Mouse (Mus musculus) frontal cortex, postnatal 14 days (tissue): ENCODE data around the gene Tmem208.

ENCODE experiments used
- DNase-seq, 2 experiments: peaks; one replicate each; pipeline ENCODE4 v3.0.0; 2022; ENCODE audit warnings: low spot score in 2 of 2

The Tmem208 gene

DNA sequence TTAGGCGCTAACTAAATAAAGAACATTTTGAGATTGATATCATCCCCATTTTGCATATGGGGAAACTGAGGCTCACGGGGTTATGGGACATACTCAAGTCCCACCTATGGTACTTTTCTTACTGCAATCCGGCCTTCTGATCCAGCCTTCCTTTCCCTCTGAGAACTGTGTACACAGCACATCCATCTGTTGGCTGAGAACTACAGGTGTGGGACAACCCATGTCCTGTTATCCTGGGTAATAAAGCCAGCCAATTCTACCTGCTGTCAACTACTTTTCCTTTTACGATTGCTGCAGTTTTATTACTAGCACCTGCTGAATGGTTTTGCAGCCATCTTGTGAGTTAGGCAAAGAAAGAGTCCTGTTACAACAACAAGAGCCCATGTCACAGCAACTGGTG, 28.4 kb downstream of the Tmem208 start:
- DNase-seq: no peak

DNA sequence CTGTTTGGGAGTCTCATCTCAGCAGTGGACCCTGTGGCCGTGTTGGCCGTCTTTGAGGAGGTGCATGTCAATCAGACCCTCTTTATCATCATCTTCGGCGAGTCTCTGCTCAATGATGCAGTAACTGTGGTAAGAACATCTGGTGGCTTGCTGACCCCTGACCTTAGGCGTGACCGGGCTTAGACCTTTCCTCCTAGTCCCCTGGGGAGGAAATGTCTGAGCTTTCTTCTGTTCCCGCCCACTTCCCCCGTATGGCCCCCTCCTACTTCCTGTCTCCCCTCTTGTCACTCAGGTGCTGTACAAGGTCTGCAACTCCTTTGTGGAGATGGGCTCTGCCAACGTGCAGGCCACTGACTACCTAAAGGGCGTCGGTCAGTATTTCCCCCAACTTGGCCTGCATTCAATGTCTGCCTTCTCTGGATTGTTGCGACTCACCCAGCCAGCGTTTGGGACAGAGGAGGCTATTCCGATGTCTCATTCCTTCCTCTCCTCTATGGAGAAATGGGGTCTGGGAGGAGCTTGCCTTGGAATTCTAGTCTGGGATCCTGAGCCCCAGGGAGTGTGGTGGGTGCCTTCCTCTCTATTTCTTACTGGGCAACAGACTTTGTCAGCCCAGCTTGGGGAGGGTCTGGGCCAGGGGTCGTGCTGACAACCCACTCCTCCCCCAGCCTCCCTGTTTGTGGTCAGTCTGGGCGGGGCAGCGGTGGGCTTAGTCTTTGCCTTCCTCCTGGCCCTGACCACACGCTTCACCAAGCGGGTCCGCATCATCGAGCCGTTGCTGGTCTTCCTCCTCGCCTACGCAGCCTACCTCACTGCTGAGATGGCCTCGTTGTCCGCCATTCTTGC, 29.2 kb downstream of the Tmem208 start:
- no peak for DNase-seq

DNA sequence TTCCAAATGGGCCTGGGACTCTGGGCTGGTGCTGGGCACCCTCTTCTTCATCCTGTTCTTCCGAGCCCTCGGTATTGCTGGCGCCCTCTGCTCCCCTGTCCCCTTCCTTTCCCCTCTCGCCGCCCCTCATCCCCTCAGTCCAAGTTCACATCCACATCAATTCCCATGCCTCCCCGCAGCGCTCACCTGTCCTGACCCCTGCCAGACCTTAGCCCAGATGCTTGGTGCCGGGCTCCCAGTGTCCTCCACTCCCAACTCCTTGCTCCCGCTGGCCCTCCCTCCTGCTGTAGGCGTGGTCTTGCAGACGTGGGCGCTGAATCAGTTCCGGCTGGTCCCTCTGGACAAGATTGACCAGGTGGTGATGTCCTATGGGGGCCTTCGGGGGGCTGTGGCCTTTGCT, 30.5 kb downstream of the Tmem208 start:
- no peak for DNase-seq

DNA sequence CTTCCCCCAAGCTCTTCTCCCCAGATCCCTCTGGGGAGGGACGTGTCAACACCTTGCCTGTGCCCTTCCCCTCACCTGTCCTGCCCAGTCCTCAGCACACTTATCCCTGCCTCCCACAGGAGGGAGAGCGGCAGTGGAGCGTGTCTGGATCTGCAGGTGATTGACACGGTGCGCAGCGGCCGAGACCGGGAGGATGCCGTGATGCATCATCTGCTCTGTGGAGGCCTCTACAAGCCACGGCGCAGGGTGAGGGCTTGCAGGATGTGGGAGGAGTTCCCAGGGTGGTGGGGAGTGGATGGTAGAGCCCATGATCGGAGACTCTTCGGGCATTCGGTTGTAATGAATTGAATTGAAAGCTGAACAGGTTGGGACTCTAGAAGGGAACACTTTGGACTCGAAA, 33.1 kb downstream of the Tmem208 start:
- no peak for DNase-seq

DNA sequence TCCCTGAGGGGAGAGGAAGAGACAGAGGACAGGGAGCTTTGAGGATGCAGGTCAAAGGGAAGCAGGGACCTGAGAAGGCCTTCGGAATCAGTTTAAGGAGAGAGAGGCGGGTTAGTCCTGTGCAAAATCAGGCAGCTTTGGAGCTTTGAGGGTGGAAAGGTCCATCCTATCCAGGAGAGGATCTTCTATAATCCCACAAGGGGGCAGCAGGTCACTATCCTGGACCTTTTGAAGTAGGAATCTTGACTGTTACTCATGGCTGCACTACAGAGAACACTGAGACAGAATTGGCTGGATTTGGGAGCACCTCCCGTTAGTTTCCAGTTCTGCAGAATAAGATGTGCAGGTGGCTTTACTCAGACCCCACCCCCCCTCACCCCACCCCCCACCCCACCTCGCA, 33.5 kb downstream of the Tmem208 start:
- DNase-seq: no peak

DNA sequence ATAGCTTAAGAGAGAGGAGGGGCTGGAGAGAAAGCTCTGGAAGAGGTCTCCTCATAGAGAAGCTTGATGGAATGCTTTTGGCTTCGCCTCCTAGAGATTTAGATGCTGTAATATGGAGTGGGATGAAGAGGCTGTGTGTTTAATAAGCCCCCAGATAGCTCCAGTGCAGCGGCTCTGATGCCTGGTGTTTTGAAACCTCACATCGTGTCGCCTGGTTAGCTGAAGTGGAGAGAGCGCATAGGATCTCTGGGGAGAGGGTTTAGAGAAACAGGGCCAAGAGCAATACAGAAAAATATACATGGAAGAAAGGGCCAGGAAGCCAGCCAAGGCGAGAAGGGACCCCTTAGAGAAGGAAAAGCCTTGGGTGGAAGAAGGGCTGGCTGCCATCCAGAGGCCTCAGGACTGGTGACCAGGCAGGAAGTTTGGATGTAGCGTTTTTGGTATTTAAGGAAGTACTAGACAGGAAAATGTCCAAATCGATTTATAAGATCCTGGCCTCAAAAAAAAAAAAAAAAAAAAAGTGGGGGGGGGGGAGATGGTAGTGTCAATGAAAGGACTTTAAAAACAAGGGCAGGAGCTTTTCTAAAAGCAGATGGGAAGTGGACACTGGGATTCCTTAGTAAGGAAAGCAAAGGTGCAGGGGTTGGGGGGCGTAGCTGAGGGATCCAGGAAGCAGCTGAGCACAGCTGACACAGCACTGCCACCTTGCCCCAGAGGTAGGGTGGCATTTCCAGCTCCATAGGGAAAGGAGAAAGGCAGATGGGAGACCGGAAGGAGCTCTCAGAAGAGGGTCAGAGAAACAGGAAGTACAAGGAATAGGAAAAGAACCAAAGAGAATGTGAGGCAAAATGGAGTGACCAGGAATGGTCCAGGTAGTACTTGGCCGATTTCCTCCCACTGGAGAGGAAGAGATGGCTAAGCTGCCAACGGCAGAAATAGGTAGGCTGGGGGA, 35.9 kb downstream of the Tmem208 start:
- no peak for DNase-seq

DNA sequence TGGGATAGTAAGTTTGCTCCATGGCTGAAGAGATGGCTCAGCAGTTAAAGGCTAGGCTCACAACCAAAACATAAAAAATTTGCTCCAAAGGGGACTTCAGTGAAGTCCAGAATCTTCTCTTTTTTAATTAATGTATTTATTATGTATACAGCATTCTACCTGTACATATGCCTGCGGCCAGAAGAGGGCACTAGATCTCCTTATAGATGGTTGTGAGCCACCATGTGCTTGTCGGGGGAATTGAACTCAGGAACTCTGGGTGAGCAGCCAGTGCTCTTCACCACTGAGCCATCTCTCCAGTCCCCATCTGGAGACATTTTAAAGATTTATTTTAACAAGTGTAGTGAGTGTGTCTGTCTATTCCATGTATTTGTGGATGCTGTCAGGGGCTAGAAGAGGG, 41.0 kb downstream of the Tmem208 start:
- DNase-seq: no peak

DNA sequence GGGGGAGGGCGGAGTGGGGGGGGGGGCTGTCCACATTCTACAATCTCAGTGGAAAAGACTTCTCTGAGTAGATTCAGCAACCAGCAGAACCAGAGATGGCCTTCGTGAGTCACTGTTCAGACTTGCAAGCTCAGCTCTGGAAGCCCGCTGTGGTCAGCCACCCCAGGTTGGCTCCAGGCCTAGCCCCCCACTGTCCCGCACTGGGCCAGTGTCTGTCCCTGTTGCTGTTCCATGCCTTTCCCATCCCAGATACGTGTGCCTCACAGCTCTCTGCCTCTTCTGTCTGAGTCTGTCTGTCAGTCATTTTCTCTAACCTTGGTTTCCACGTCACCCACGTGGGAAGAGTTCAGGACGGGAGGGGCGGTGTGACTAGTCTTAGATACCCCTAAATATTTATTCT, 46.3 kb downstream of the Tmem208 start:
- no peak for DNase-seq

DNA sequence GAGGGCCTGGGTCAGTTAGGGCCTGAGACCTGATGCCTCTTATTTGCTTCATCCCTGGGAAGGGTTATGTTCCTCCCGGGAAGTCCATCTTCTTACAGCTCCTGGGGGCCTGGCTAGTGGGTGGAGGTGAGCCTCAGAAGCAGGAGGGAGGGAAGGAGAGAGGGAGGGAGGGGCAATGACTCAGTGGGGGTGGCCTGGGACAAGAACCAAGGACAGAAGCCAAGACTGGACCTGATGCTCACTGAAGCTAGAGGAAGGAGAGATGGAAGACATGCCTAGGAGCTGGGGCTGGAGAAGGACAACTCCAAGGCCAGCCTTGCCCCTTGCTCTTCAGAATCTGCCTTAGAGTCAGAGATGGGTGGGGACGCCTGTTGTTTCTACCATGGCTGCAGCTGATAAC, 46.9 kb downstream of the Tmem208 start, which contains the start of gene Plekhg4:
Gene Plekhg4 (plus strand): TSS at position 243 of the 400 bp plus-strand sequence.
- no peak for DNase-seq

GRCm38 (mm10) chr8:105374513-105374966, 48.4 kb downstream of the Tmem208 start:
- DNase-seq: no peak

DNA sequence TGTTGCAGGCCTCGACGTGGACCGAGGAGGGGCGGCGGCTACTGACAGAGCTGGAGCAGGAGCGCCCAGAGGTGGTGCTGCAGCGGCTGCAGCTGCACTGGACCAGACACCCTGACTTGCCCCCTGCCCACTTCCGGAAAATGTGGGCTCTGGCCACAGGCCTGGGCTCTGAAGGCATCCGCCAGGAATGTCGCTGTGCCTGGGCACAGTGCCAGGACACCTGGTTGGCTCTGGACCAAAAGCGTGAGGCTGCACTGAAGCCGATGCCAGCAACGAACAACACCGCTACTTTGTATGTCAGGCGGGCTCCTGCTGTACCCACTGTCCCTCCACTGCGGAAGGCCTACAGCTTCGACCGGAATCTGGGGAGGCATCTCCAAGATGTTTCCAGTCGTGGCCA, 52.5 kb downstream of the Tmem208 start:
- peak; percentile 28 to 30 for DNase-seq

DNA sequence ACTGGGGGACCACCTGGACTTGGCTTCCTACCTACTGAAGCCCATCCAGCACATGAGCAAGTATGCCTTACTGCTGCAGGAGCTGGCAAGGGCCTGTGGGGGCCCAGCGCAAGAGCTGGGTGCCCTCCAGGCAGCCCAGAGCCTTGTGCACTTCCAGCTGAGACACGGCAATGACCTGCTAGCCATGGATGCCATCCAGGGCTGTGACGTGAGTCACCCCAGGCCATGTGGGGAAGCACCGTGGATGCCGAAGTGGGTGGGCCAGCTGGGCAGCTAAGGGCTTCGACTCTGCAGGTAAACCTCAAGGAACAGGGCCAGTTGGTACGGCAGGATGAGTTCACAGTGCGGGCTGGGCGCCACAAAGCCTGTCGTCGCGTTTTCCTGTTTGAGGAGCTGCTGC, 54.2 kb downstream of the Tmem208 start:
- no peak for DNase-seq

GRCm38 (mm10) chr8:105384070-105384469, 57.9 kb downstream of the Tmem208 start:
- no peak for DNase-seq
